In the genomic region with DNA sequence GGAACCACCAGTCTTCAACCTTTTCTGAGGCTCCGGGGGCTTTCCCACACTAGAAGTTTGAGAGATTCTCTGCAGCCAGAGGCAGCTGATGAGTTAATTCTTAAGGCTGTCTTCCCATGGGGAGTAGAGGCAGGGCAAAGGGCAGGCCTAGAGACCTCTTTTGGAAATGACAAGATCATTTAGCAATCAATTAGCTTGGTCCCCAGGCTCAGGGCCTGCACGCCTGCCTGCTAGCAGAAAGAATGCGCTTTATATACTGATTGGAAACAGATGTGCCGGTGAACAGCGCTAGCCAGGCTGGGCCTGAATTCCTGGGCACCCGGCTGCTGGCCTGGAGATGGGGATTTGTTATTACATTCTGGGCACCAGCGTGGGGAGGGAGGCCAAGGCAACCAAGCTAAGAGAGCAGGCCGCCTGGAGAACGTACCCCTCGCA, we compare ENCODE assay signal across 7 mouse cellular contexts.
DNase-seq lines count a peak whose midpoint lies in the region; ATAC-seq and TF ChIP-seq lines count a peak whose summit lies in the region.

No protein-coding gene starts in this region.

- no peaks in the 10 kb centered on the region; the same call in 1 of the 2 replicates for H3K27me3 ChIP-seq in embryonic facial prominence, embryonic 12.5 days
- no peaks in the 10 kb centered on the region for H3K27me3 ChIP-seq in limb, embryonic 14.5 days (ENCODE audit: control insufficient read depth, insufficient read depth, low read length)

- ATAC-seq in embryonic facial prominence, embryonic 12.5 days (ENCODE audit: insufficient number of reproducible peaks, insufficient read depth, low FRiP score, low TSS enrichment) = peak; percentile 62
- peak; percentile 83 for ATAC-seq in limb, embryonic 14.5 days (ENCODE audit: low FRiP score, low read depth)

- H3K9ac ChIP-seq in embryonic facial prominence, embryonic 12.5 days = no peak overlapping the region
- 0 out of 2 replicates have a peak overlapping the region, but pooled peaks have one; percentile 18 for H3K9ac ChIP-seq in limb, embryonic 14.5 days (ENCODE audit: low read depth, low read length, severe bottlenecking)

- WGBS in embryonic facial prominence, embryonic 12.5 days = 18% methylated on average over 10 of the region's 10 CpGs
- 13% methylated on average over 10 of the region's 10 CpGs for WGBS in limb, embryonic 14.5 days

- H3K4me2 ChIP-seq in embryonic facial prominence, embryonic 12.5 days (replicated peaks) = peak overlapping the region; percentile 15; the same call in 1 of the 2 replicates
- H3K4me2 ChIP-seq in limb, embryonic 14.5 days (replicated peaks; ENCODE audit: low read depth, low read length, severe bottlenecking) = peak overlapping the region; percentile 38; the same call in 1 of the 2 replicates

- H3K4me3 ChIP-seq in embryonic facial prominence, embryonic 12.5 days = no peak overlapping the region
- no peak overlapping the region for H3K4me3 ChIP-seq in limb, embryonic 14.5 days (replicated peaks; ENCODE audit: low read length)

- no peaks in the 10 kb centered on the region for H3K36me3 ChIP-seq in embryonic facial prominence, embryonic 12.5 days
- H3K36me3 ChIP-seq in limb, embryonic 14.5 days (ENCODE audit: control insufficient read depth, insufficient read depth, low read length) = no peaks in the 10 kb centered on the region

- H3K4me1 ChIP-seq in embryonic facial prominence, embryonic 12.5 days = peaks cover 42% of the 10 kb centered on the region
- peaks cover 43% of the 10 kb centered on the region for H3K4me1 ChIP-seq in limb, embryonic 14.5 days (ENCODE audit: control insufficient read depth, insufficient read depth, low read length)

- peak; percentile 55 for DNase-seq in brain, embryonic 14.5 days (ENCODE audit: low read depth)
- peak; percentile 56 to 59 for DNase-seq in heart, postnatal 10 days
- peak; percentile 91 for DNase-seq in limb, embryonic 14.5 days (ENCODE audit: low spot score)
- DNase-seq in spleen, postnatal 14 days (ENCODE audit: low spot score in 2 of 2) = no peak
- no peak for DNase-seq in frontal cortex, postnatal 36 days (ENCODE audit: low spot score in 2 of 2)
- DNase-seq in frontal cortex, postnatal 14 days (ENCODE audit: low spot score in 2 of 2) = no peak

- TF ChIP-seq CTCF in brain, embryonic 14.5 days (IDR thresholded peaks at IDR 0.05; ENCODE audit: borderline replicate concordance, extremely low read depth, insufficient read depth, insufficient read length) = no peak

- no peaks in the 10 kb centered on the region for H3K9me3 ChIP-seq in embryonic facial prominence, embryonic 12.5 days
- no peaks in the 10 kb centered on the region for H3K9me3 ChIP-seq in limb, embryonic 14.5 days (ENCODE audit: control insufficient read depth, low read length)

- TF ChIP-seq POLR2A in brain, embryonic 14.5 days (IDR thresholded peaks at IDR 0.05; ENCODE audit: borderline replicate concordance, extremely low read depth, insufficient read depth, insufficient read length, poor library complexity, severe bottlenecking) = no peak
- TF ChIP-seq POLR2A in limb, embryonic 14.5 days (IDR thresholded peaks at IDR 0.05; ENCODE audit: borderline replicate concordance, extremely low read depth, insufficient read depth, insufficient read length) = no peak

- intact Hi-C loops in heart, postnatal 10 days (cut with DNase I) = no loop called here

- H3K27ac ChIP-seq in embryonic facial prominence, embryonic 12.5 days = peak overlapping the region; percentile 92
- peak overlapping the region; percentile 89 for H3K27ac ChIP-seq in limb, embryonic 14.5 days (replicated peaks; ENCODE audit: low read depth, low read length)

Comparison
In these comparisons a context has a peak if more than half of its experiments do, and no peak if none do; other contexts are left out.
1. DNase-seq: peak in brain, embryonic 14.5 days (single experiment), heart, postnatal 10 days (2 of 2) and limb, embryonic 14.5 days (single experiment); none in spleen, postnatal 14 days (0 of 2), frontal cortex, postnatal 36 days (0 of 2) and frontal cortex, postnatal 14 days (0 of 2).